Mouse (Mus musculus) MEL (cell line): ENCODE data around the gene Wdr4. TPM values are rescaled to one million over a fixed set of nuclear protein-coding genes. Genes with fewer than 3 reads are reported as not detected.

ENCODE experiments used
- DNase-seq: peaks from one replicate; pipeline ENCODE4 v3.0.0; 2011; ENCODE audit warnings: low read depth, low spot score
- H3K27ac ChIP-seq: 2 replicates; pipeline ENCODE4 v1.5.1; 2012; ENCODE audit warnings: low read depth, mild to moderate bottlenecking, control low read depth, low read length, moderate library complexity; ENCODE audit not compliant: control insufficient read depth
- H3K27me3 ChIP-seq, 2 experiments: fragments of 150-350 bp in 1 of 2; sonication (generic) in 1 of 2; 2 replicates each; pipeline ENCODE4 v1.6.1; 2012; ENCODE audit warnings: low read length in 2 of 2, mild to moderate bottlenecking in 2 of 2, improper control_type of control experiment in 1 of 2, moderate library complexity in 1 of 2; ENCODE audit not compliant: insufficient read depth in 2 of 2, control insufficient read depth in 1 of 2
- H3K36me3 ChIP-seq, 2 experiments: 2 replicates each; pipeline ENCODE4 v1.6.1; 2012 to 2014; ENCODE audit warnings: low read length in 2 of 2, improper control_type of control experiment in 1 of 2, inconsistent platforms in 1 of 2, mild to moderate bottlenecking in 1 of 2; ENCODE audit not compliant: insufficient read depth in 2 of 2, control insufficient read depth in 1 of 2
- H3K4me1 ChIP-seq, 2 experiments: fragments of 150-350 bp in 1 of 2; sonication (generic) in 1 of 2; 2 replicates each; pipeline ENCODE4 v1.6.1; 2012; ENCODE audit warnings: low read length in 2 of 2, improper control_type of control experiment in 1 of 2, mild to moderate bottlenecking in 1 of 2; ENCODE audit not compliant: insufficient read depth in 2 of 2, control insufficient read depth in 1 of 2
- H3K4me3 ChIP-seq, 2 experiments: fragments of 150-350 bp in 1 of 2; sonication (generic) in 1 of 2; 2 replicates each; pipeline ENCODE4 v1.5.1; 2012; ENCODE audit warnings: low read depth in 2 of 2, low read length in 2 of 2, mild to moderate bottlenecking in 2 of 2, moderate library complexity in 2 of 2, control low read depth in 1 of 2, improper control_type of control experiment in 1 of 2; ENCODE audit not compliant: control insufficient read depth in 1 of 2, insufficient read depth in 1 of 2
- H3K79me2 ChIP-seq: 2 replicates; pipeline ENCODE4 v1.6.1; 2012; ENCODE audit warnings: mild to moderate bottlenecking, low read length, moderate library complexity; ENCODE audit not compliant: control insufficient read depth, poor library complexity, insufficient read depth
- H3K9ac ChIP-seq: 2 replicates; pipeline ENCODE4 v1.6.1; 2012; ENCODE audit warnings: low read depth, mild to moderate bottlenecking, control low read depth, low read length, moderate library complexity; ENCODE audit not compliant: control insufficient read depth, poor library complexity, severe bottlenecking
- H3K9me3 ChIP-seq: fragments of 150-350 bp; sonication (generic); replicated peaks from 2 replicates; pipeline ENCODE4 v1.6.1; 2012; ENCODE audit warnings: mild to moderate bottlenecking, low read length, improper control_type of control experiment, moderate library complexity; ENCODE audit not compliant: insufficient read depth
- BHLHE40 ChIP-seq: IDR thresholded peaks from 2 replicates; pipeline ENCODE4 v1.6.1; 2012; ENCODE audit warnings: low read depth, mild to moderate bottlenecking, inconsistent platforms, low read length, improper control_type of control experiment, borderline replicate concordance
- CHD1 ChIP-seq: IDR thresholded peaks from 2 replicates; pipeline ENCODE4 v1.6.1; 2012; ENCODE audit warnings: low read depth, mild to moderate bottlenecking, inconsistent platforms, low read length, improper control_type of control experiment
- CHD2 ChIP-seq: IDR thresholded peaks from 2 replicates; pipeline ENCODE4 v1.6.1; 2011; ENCODE audit warnings: low read length, improper control_type of control experiment
- GATA1 ChIP-seq: IDR thresholded peaks from 2 replicates; pipeline ENCODE4 v1.6.1; 2011; ENCODE audit warnings: low read depth, low read length, improper control_type of control experiment
- HCFC1 ChIP-seq: IDR thresholded peaks from 2 replicates; pipeline ENCODE4 v1.6.1; 2012; ENCODE audit warnings: low read depth, mild to moderate bottlenecking, inconsistent platforms, low read length, improper control_type of control experiment, moderate library complexity
- JUND ChIP-seq: IDR thresholded peaks from 2 replicates; pipeline ENCODE4 v1.6.1; 2011; ENCODE audit warnings: low read depth, mild to moderate bottlenecking, improper control_type of control experiment, low read length
- KAT2A ChIP-seq: conservative IDR thresholded peaks from 2 replicates; pipeline ENCODE4 v1.6.1; 2012; ENCODE audit warnings: low read depth, low read length, improper control_type of control experiment, inconsistent platforms
- MAFK ChIP-seq: IDR thresholded peaks from 2 replicates; pipeline ENCODE4 v1.6.1; 2011; ENCODE audit warnings: low read depth, mild to moderate bottlenecking, low read length, improper control_type of control experiment, borderline replicate concordance
- MEF2A ChIP-seq: IDR thresholded peaks from 2 replicates; pipeline ENCODE4 v1.6.1; 2014; ENCODE audit warnings: low read depth, mild to moderate bottlenecking, inconsistent platforms, low read length, improper control_type of control experiment; ENCODE audit not compliant: poor library complexity, insufficient replicate concordance, severe bottlenecking; ENCODE audit errors: extremely low read depth
- MYC ChIP-seq: IDR thresholded peaks from 2 replicates; pipeline ENCODE4 v1.6.1; 2011; ENCODE audit warnings: low read depth, mild to moderate bottlenecking, low read length, improper control_type of control experiment, moderate library complexity
- POLR2A ChIP-seq, 2 experiments: IDR thresholded peaks; 2 replicates each; pipeline ENCODE4 v1.6.1; 2011 to 2012; ENCODE audit warnings: low read length in 2 of 2, mild to moderate bottlenecking in 2 of 2, control low read depth in 1 of 2, improper control_type of control experiment in 1 of 2, low read depth in 1 of 2, moderate library complexity in 1 of 2; ENCODE audit not compliant: control insufficient read depth in 1 of 2, insufficient read depth in 1 of 2, poor library complexity in 1 of 2
- POLR2AphosphoS5 ChIP-seq: IDR thresholded peaks from 2 replicates; pipeline ENCODE4 v1.6.1; 2012; ENCODE audit warnings: low read depth, borderline replicate concordance, mild to moderate bottlenecking, inconsistent platforms, low read length, moderate library complexity, mixed read lengths
- SMC3 ChIP-seq: IDR thresholded peaks from 2 replicates; pipeline ENCODE4 v1.6.1; 2011; ENCODE audit warnings: low read depth, low read length, improper control_type of control experiment
- TBP ChIP-seq: IDR thresholded peaks from 2 replicates; pipeline ENCODE4 v1.8.0; 2011; ENCODE audit warnings: low read depth, low read length, improper control_type of control experiment
- TCF12 ChIP-seq: IDR thresholded peaks from 2 replicates; pipeline ENCODE4 v1.6.1; 2014; ENCODE audit warnings: low read depth, mild to moderate bottlenecking, inconsistent platforms, low read length, improper control_type of control experiment, moderate library complexity
- UBTF ChIP-seq: IDR thresholded peaks from 2 replicates; pipeline ENCODE4 v1.6.1; 2012; ENCODE audit warnings: low read depth, mild to moderate bottlenecking, inconsistent platforms, low read length, improper control_type of control experiment, moderate library complexity, borderline replicate concordance; ENCODE audit not compliant: insufficient read depth
- polyA plus RNA-seq, 2 experiments: library from polyadenylated mRNA; stranded (reverse) in 1 of 2; unstranded in 1 of 2; fragments of >175 nt in 1 of 2; fragments of >200 nt in 1 of 2; gene quantifications; 2 replicates each; pipeline versions ENCODE4 v1.2.1 to v1.2.4; 2012; ENCODE audit warnings: low replicate concordance in 2 of 2, low read depth in 1 of 2; ENCODE audit not compliant: insufficient read length in 2 of 2, insufficient read depth in 1 of 2, missing spikeins in 1 of 2
- total RNA-seq: library from RNA; depleted of rRNA; stranded (reverse); fragments of 300-350 nt; gene quantifications from 2 replicates; pipeline ENCODE4 v1.2.3, GENCODE M21; 2012

Gene Wdr4
- total and polyA plus RNA-seq, 3 experiments, result 109 to 118 TPM; not detected in 1

GRCm38 (mm10) chr17:31478606-31479005, 41.2 kb downstream of the Wdr4 start:
- TF ChIP-seq GATA1 (no peak), TBP (peak; percentile 79), KAT2A (no peak), MEF2A (no peak), JUND (no peak), POLR2A (IDR thresholded peaks at IDR 0.05; ENCODE audit: control insufficient read depth in 1 of 2, insufficient read depth in 1 of 2, low read depth in 1 of 2, low read length in 2 of 2, poor library complexity in 1 of 2) (peak in 1 of 2 experiments; percentile 43; a peak in 1 of 4 replicates), CHD1 (no peak), SMC3 (no peak), BHLHE40 (no peak)
- H3K36me3 ChIP-seq, result no peaks in the 10 kb centered on the region; a peak in 1 of 4 replicates
- H3K27ac ChIP-seq, result no peak overlapping the region
- peak; percentile 66 for DNase-seq
- peak overlapping the region; percentile 37 for H3K9ac ChIP-seq
- H3K79me2 ChIP-seq, result no peaks in the 10 kb centered on the region
- no peaks in the 10 kb centered on the region for H3K9me3 ChIP-seq
- peaks cover 11 to 13% of the 10 kb centered on the region in 2 experiments for H3K27me3 ChIP-seq
- peak overlapping the region in 1 of 2 experiments; percentile 15; a peak in 1 of 4 replicates for H3K4me3 ChIP-seq
- H3K4me1 ChIP-seq, result peaks cover 0 to 3% of the 10 kb centered on the region in 2 experiments; a peak in 1 of 4 replicates

- Histone ChIP-seq H3K9ac (no peak overlapping the region), H3K4me3 (no peak overlapping the region), H3K4me1 (peaks cover 0 to 3% of the 10 kb centered on the region in 2 experiments; a peak in 1 of 4 replicates), H3K9me3 (no peaks in the 10 kb centered on the region), H3K36me3 (no peaks in the 10 kb centered on the region; a peak in 1 of 4 replicates), H3K27ac (no peak overlapping the region), H3K79me2 (no peaks in the 10 kb centered on the region), H3K27me3 (peaks cover 0 to 5% of the 10 kb centered on the region in 2 experiments; a peak in 3 of 4 replicates)
- no peak for DNase-seq
- no peak for TF ChIP-seq BHLHE40
- TF ChIP-seq MYC, result no peak
- TF ChIP-seq CHD2, result no peak
- no peak for TF ChIP-seq HCFC1
- TF ChIP-seq UBTF, result no peak
- no peak for TF ChIP-seq POLR2AphosphoS5
- TF ChIP-seq MAFK, result no peak
- no peak for TF ChIP-seq TCF12
- no peak for TF ChIP-seq MEF2A
These were observed 45.4 kb downstream of the Wdr4 start for GRCm38 (mm10) chr17:31474388-31474787.
